ENCODE assay signal across 8 mouse cellular contexts in genomic region chr4:139932970-139933801, GRCm38 (mm10). TPM values are rescaled to one million over a fixed set of nuclear protein-coding genes. Genes with fewer than 3 reads are reported as not detected.
DNase-seq lines count a peak whose midpoint lies in the region; ATAC-seq lines count a peak whose summit lies in the region.

No protein-coding gene starts in this region.

- no peaks in the 10 kb centered on the region for H3K36me3 ChIP-seq in lung, embryonic 15.5 days
- H3K36me3 ChIP-seq in embryonic facial prominence, embryonic 14.5 days (ENCODE audit: control insufficient read depth, insufficient read depth, low read length): no peaks in the 10 kb centered on the region
- H3K36me3 ChIP-seq in intestine, embryonic 16.5 days (ENCODE audit: control insufficient read depth, insufficient read depth, low read length): no peaks in the 10 kb centered on the region

- no peak for DNase-seq in lung, adult 18-20 months
- DNase-seq in embryonic facial prominence, embryonic 14.5 days (ENCODE audit: low spot score): peak; percentile 86
- peak; percentile 19 to 41 for DNase-seq in left cerebral cortex, adult 8-10 months (ENCODE audit: low spot score in 2 of 2)
- peak; percentile 63 for DNase-seq in right cerebral cortex, postnatal 4 days
- DNase-seq in urinary bladder, postnatal 14 days (ENCODE audit: low spot score): no peak
- DNase-seq in urinary bladder, postnatal 36 days (ENCODE audit: low spot score in 2 of 2): no peak

- H3K27ac ChIP-seq in lung, embryonic 15.5 days: peak overlapping the region; percentile 48
- peak overlapping the region; percentile 68 for H3K27ac ChIP-seq in embryonic facial prominence, embryonic 14.5 days (replicated peaks; ENCODE audit: low read depth, low read length)
- H3K27ac ChIP-seq in intestine, embryonic 16.5 days (ENCODE audit: low read length): no peak overlapping the region

- peaks cover 19% of the 10 kb centered on the region for H3K4me1 ChIP-seq in lung, embryonic 15.5 days
- H3K4me1 ChIP-seq in embryonic facial prominence, embryonic 14.5 days (ENCODE audit: control insufficient read depth, insufficient read depth, low read length): no peaks in the 10 kb centered on the region
- no peaks in the 10 kb centered on the region for H3K4me1 ChIP-seq in intestine, embryonic 16.5 days (ENCODE audit: control insufficient read depth, insufficient read depth, low read length)

- peak; percentile 70; the same call in 1 of the 2 replicates for ATAC-seq in lung, embryonic 15.5 days (ENCODE audit: borderline replicate concordance, extremely low read depth, low FRiP score, low TSS enrichment)
- peak; percentile 72 for ATAC-seq in embryonic facial prominence, embryonic 14.5 days (ENCODE audit: low read depth)
- ATAC-seq in intestine, embryonic 16.5 days: no peak

- no peak overlapping the region; the same call in 1 of the 2 replicates for H3K4me2 ChIP-seq in lung, embryonic 15.5 days
- peak overlapping the region; percentile 5; the same call in 1 of the 2 replicates for H3K4me2 ChIP-seq in embryonic facial prominence, embryonic 14.5 days (ENCODE audit: low read depth, low read length)
- no peak overlapping the region for H3K4me2 ChIP-seq in intestine, embryonic 16.5 days (ENCODE audit: low read depth, low read length)

- H3K9ac ChIP-seq in lung, embryonic 15.5 days: no peak overlapping the region
- H3K9ac ChIP-seq in embryonic facial prominence, embryonic 14.5 days (ENCODE audit: low read depth, low read length): no peak overlapping the region
- H3K9ac ChIP-seq in intestine, embryonic 16.5 days (ENCODE audit: low read depth, low read length): no peak overlapping the region

- H3K27me3 ChIP-seq in lung, embryonic 15.5 days: peaks cover 12% of the 10 kb centered on the region; the same call in 1 of the 2 replicates
- H3K27me3 ChIP-seq in embryonic facial prominence, embryonic 14.5 days (replicated peaks; ENCODE audit: control insufficient read depth, insufficient read depth, low read length): 0 out of 2 replicates have a peak, but pooled peaks cover 4% of the 10 kb centered on the region
- peaks cover 12% of the 10 kb centered on the region; the same call in 1 of the 2 replicates for H3K27me3 ChIP-seq in intestine, embryonic 16.5 days (replicated peaks; ENCODE audit: control insufficient read depth, insufficient read depth, low read length)

- no peak overlapping the region for H3K4me3 ChIP-seq in lung, embryonic 15.5 days
- no peak overlapping the region for H3K4me3 ChIP-seq in embryonic facial prominence, embryonic 14.5 days (ENCODE audit: low read depth, low read length)
- H3K4me3 ChIP-seq in intestine, embryonic 16.5 days (ENCODE audit: low read length): no peak overlapping the region

- no peaks in the 10 kb centered on the region for H3K9me3 ChIP-seq in lung, embryonic 15.5 days
- H3K9me3 ChIP-seq in embryonic facial prominence, embryonic 14.5 days (ENCODE audit: control insufficient read depth, low read length): no peaks in the 10 kb centered on the region
- no peaks in the 10 kb centered on the region for H3K9me3 ChIP-seq in intestine, embryonic 16.5 days (ENCODE audit: control insufficient read depth, low read length)

- WGBS in lung, embryonic 15.5 days: 44% methylated on average over 18 of the region's 18 CpGs
- WGBS in embryonic facial prominence, embryonic 14.5 days: 60% methylated on average over 18 of the region's 18 CpGs
- 70% methylated on average over 18 of the region's 18 CpGs for WGBS in intestine, embryonic 16.5 days

RNA-seq across cellular contexts. Expression of gene Klhdc7a, which starts 34.6 kb away (rescaled TPM):
- polyA plus RNA-seq in lung, embryonic 15.5 days (2015; fragmentation: Nextera tagmentation; extraction: Ambion mirVana): 0.83 and 1.1 TPM in 2 replicates
- polyA plus RNA-seq in embryonic facial prominence, embryonic 14.5 days (2014; fragmentation: Nextera tagmentation; extraction: Ambion mirVana): 0.35 and 0.51 TPM in 2 replicates
- 1 to 10 TPM; 6.7 to 8.8 (median 7.6) TPM for total RNA-seq in left cerebral cortex, adult 8-10 months (2022)
- polyA plus RNA-seq in intestine, embryonic 16.5 days (2015; fragmentation: Nextera tagmentation; extraction: Ambion mirVana): 0.22 and 0.27 TPM in 2 replicates

Comparison
In these comparisons a context has a peak if more than half of its experiments do, and no peak if none do; other contexts are left out.
1. DNase-seq: peak in embryonic facial prominence, embryonic 14.5 days (single experiment), left cerebral cortex, adult 8-10 months (2 of 2) and right cerebral cortex, postnatal 4 days (single experiment); none in lung, adult 18-20 months (0 of 2), urinary bladder, postnatal 14 days (single experiment) and urinary bladder, postnatal 36 days (0 of 2).